Mouse (Mus musculus) heart, adult 2 months (tissue): ENCODE data around the gene Fgfr1op. TPM values are rescaled to one million over a fixed set of nuclear protein-coding genes. Genes with fewer than 3 reads are reported as not detected.

Experiments used
- DNase-seq, 2 experiments: peaks; one replicate each; pipeline ENCODE4 v3.0.0; 2021
- H3K27ac ChIP-seq: fragments of 200-600 bp; 2 replicates; pipeline ENCODE4 v1.8.1; 2022
- H3K27me3 ChIP-seq: fragments of 200-500 bp; 2 replicates; pipeline ENCODE4 v1.6.1; 2012; ENCODE audit warnings: mild to moderate bottlenecking, low read length, inconsistent platforms, mixed read lengths; ENCODE audit not compliant: control insufficient read depth, insufficient read depth
- H3K36me3 ChIP-seq: fragments of 200-500 bp; 2 replicates; pipeline ENCODE4 v1.6.1; 2012; ENCODE audit warnings: low read length, inconsistent platforms; ENCODE audit not compliant: control insufficient read depth, insufficient read depth
- H3K4me1 ChIP-seq: fragments of 200-500 bp; 2 replicates; pipeline ENCODE4 v1.6.1; 2011; ENCODE audit warnings: low read length; ENCODE audit not compliant: control insufficient read depth, insufficient read depth
- H3K4me3 ChIP-seq: fragments of 200-600 bp; 2 replicates; pipeline ENCODE4 v1.8.1; 2022
- H3K79me2 ChIP-seq: fragments of 200-500 bp; replicated peaks from 2 replicates; pipeline ENCODE4 v1.6.1; 2012; ENCODE audit warnings: mild to moderate bottlenecking, inconsistent platforms, low read length, moderate library complexity, mixed read lengths; ENCODE audit not compliant: control insufficient read depth, insufficient read depth
- H3K9ac ChIP-seq: fragments of 200-500 bp; 2 replicates; pipeline ENCODE4 v1.6.1; 2012; ENCODE audit warnings: low read depth, mild to moderate bottlenecking, control low read depth, inconsistent platforms, low read length, mixed read lengths
- CTCF ChIP-seq: fragments of 200-600 bp; IDR thresholded peaks from 2 replicates; pipeline ENCODE4 v1.8.1; 2022; ENCODE audit warnings: antibody characterized with exemption, mild to moderate bottlenecking, moderate library complexity
- EP300 ChIP-seq: fragments of 200-500 bp; IDR thresholded peaks from 2 replicates; pipeline ENCODE4 v1.6.1; 2011; ENCODE audit warnings: low read depth, low read length, control low read depth; ENCODE audit not compliant: insufficient read depth
- POLR2A ChIP-seq: fragments of 200-500 bp; IDR thresholded peaks from 2 replicates; pipeline ENCODE4 v1.6.1; 2011; ENCODE audit warnings: mild to moderate bottlenecking, low read depth, low read length, control low read depth; ENCODE audit not compliant: insufficient read depth
- WGBS: fragments of 180-500 bp; shearing (Covaris S2); methylation state at CpG from one replicate; pipeline ENCODE4 v1.1.7; 2018; 5-methylcytosine and 5-hydroxymethylcytosine counted together
- intact Hi-C: fragments of 180-260 bp; cut with DNase I; formaldehyde crosslinking; loops from one replicate; pipeline ENCODE4 v1.15.1; 2025
- polyA plus RNA-seq: library from polyadenylated mRNA; depleted of rRNA; stranded (reverse); fragments of >200 nt; gene quantifications from 2 replicates; pipeline ENCODE4 v1.2.3, GENCODE M21; 2012; rRNA removed
- total RNA-seq, 2 experiments: library from RNA; stranded (reverse); gene quantifications; 2 replicates each; pipeline ENCODE4 v1.2.3; 2021

The Fgfr1op gene
- total and polyA plus RNA-seq, 3 experiments, result 3.0 to 15.8 (median 15.7) TPM

DNA sequence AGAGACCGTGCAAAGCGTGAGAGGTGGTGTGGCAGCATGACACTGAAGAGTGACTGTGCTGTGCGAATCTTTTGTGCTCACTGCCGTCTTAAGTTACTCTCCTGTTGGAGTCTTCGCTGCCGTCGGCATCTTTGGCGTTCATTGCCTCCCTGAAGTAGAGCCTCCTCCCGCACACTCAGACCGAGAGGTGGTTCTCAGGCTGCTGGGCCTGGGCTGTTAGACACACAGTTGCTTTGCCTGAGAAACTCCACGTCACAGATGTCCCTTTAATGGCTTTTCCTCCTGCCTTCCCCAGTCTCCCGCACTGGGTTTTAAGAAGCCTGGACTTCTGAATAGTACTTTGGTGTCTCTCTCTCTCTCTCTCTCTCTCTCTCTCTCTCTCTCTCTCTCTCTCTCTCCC lies 76.3 kb downstream of the Fgfr1op start:
- TF ChIP-seq CTCF (no peak), POLR2A (no peak), EP300 (no peak)
- Histone ChIP-seq H3K27ac (no peak overlapping the region), H3K36me3 (no peaks in the 10 kb centered on the region), H3K79me2 (no peaks in the 10 kb centered on the region), H3K4me1 (no peaks in the 10 kb centered on the region), H3K4me3 (no peak overlapping the region), H3K9ac (no peak overlapping the region), H3K27me3 (no peaks in the 10 kb centered on the region)
- intact Hi-C loops, result no loop called here
- 79% methylated on average over 12 of the region's 12 CpGs for WGBS
- DNase-seq, result no peak

DNA sequence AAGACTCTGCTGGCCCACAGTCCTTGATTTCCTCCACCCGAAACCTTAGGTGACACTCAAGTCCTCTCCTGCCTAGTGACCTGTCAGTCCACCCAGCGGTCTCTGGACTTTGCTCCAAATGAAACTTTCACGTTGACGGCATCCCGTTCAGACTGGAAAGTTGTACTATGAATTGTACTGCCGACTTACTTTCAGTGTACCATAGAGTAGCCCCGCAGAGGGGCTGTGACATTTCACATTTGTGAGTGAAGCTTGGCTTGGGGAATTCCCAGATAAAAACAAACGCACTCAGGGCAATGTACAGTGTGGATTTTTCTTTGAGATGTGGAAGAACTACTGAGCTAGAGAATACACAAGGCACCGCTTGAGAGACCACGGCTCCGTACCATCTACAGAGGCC lies 76.9 kb downstream of the Fgfr1op start:
- Histone ChIP-seq H3K27ac (no peak overlapping the region), H3K4me3 (no peak overlapping the region), H3K27me3 (no peaks in the 10 kb centered on the region), H3K36me3 (no peaks in the 10 kb centered on the region), H3K79me2 (no peaks in the 10 kb centered on the region), H3K9ac (no peak overlapping the region), H3K4me1 (no peaks in the 10 kb centered on the region)
- DNase-seq, result no peak
- intact Hi-C loops, result no loop called here
- TF ChIP-seq POLR2A, result no peak
- TF ChIP-seq EP300, result no peak
- no peak for TF ChIP-seq CTCF
- WGBS, result 80% methylated on average over 11 of the region's 11 CpGs

DNA sequence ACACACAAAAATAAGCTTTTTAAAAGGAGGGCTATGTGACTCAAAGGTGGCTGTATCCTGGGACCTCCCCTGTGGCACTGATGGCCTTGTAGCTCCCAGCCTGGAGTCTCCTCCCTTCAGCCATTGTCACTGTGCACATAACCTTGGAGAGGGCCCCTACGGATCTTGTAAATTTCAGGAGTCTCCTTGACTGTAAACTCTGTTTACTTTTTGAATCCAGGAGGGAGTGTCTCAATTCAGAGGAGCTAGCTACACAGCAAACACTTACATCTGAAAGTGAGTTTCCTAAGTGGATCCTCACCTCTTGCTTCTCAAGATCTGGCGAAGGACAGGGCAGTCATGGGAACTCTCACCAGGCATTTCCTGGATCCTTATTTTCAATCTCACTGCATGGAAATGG lies 78.8 kb downstream of the Fgfr1op start:
- no peak overlapping the region for H3K27ac ChIP-seq
- H3K36me3 ChIP-seq, result no peaks in the 10 kb centered on the region
- WGBS, result 65% methylated on average over 2 of the region's 2 CpGs

DNA sequence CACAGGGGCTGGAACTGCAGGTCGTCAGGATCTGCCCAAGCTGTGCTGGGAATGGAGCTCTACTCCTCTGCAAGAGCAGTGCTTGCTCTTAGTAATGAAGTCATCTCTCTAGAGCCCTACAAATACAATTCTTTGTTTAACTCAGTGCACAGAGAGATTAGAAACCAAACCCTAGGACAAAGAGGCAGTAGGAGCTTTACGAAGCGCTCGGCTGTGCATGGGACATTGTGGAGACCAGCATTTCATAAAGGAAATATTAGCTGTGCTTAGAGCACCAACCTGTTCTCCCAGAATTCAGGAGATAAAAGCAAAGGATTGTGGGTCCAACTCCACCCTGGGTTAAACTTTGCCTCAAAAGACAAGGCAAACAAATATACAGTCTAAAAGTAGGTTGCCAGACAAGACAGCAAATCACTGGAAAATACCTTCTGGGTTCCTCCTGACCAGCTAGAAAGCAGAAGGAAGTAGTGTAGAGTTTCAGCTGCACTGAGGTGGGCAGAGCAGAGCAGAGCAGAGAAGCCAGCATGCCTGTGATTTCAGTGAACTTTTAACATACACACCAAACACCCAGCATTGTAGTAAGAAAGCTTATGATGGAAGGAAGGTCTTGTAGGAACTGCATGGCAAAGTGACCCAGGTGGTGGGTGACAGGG lies 80.9 kb downstream of the Fgfr1op start:
- Histone ChIP-seq H3K79me2 (no peaks in the 10 kb centered on the region), H3K27ac (no peak overlapping the region), H3K27me3 (no peaks in the 10 kb centered on the region), H3K9ac (no peak overlapping the region), H3K36me3 (no peaks in the 10 kb centered on the region), H3K4me3 (no peak overlapping the region), H3K4me1 (no peaks in the 10 kb centered on the region)
- no peak for TF ChIP-seq EP300
- no peak for TF ChIP-seq POLR2A
- TF ChIP-seq CTCF, result no peak
- WGBS, result 67% methylated on average over 4 of the region's 4 CpGs
- DNase-seq, result no peak
- intact Hi-C loops, result no loop called here

More for the DNA sequence above, 78.8 kb downstream of the Fgfr1op start:
- intact Hi-C loops, result no loop called here
- TF ChIP-seq EP300 (no peak), CTCF (no peak), POLR2A (no peak)
- Histone ChIP-seq H3K27me3 (no peaks in the 10 kb centered on the region), H3K9ac (no peak overlapping the region), H3K4me3 (no peak overlapping the region), H3K4me1 (no peaks in the 10 kb centered on the region), H3K79me2 (no peaks in the 10 kb centered on the region)
- DNase-seq, result no peak

Other genes with a start within 250 kb of the Fgfr1op start
- gene Tagap, start 239.5 kb upstream of the Fgfr1op start, total RNA-seq, result 1 to 10 TPM; 2.9 to 3.0 TPM
- 0.94 and 1.3 TPM in 2 replicates for gene Tagap, start 239.5 kb upstream of the Fgfr1op start, polyA plus RNA-seq
- gene Rsph3a, start 219.9 kb upstream of the Fgfr1op start, total RNA-seq, result 10 to 100 TPM; 26.6 to 38.7 TPM
- gene Rsph3a, start 219.9 kb upstream of the Fgfr1op start, polyA plus RNA-seq, result 33.5 and 58.5 TPM in 2 replicates
- not detected for gene Gm49673, start 17.7 kb upstream of the Fgfr1op start, total RNA-seq
- 0.20 TPM in 1 of 2 replicates, not detected in the other for gene Gm49673, start 17.7 kb upstream of the Fgfr1op start, polyA plus RNA-seq
- 10 to 100 TPM; 22.1 to 28.9 TPM for gene Rnaset2a, start 17.4 kb upstream of the Fgfr1op start, total RNA-seq
- 44.9 and 46.0 TPM in 2 replicates for gene Rnaset2a, start 17.4 kb upstream of the Fgfr1op start, polyA plus RNA-seq
- not detected for gene Ccr6, start 70.5 kb downstream of the Fgfr1op start, total RNA-seq
- gene Ccr6, start 70.5 kb downstream of the Fgfr1op start, polyA plus RNA-seq, result 0.56 and 0.62 TPM in 2 replicates
- 100 to 1,000 TPM; 699 to 921 TPM for gene Mpc1, start 117.4 kb downstream of the Fgfr1op start, total RNA-seq
- gene Mpc1, start 117.4 kb downstream of the Fgfr1op start, polyA plus RNA-seq, result 643 and 921 TPM in 2 replicates
- 10 to 100 TPM; 13.3 to 17.6 TPM for gene Sft2d1, start 145.6 kb downstream of the Fgfr1op start, total RNA-seq
- gene Sft2d1, start 145.6 kb downstream of the Fgfr1op start, polyA plus RNA-seq, result 32.2 and 34.2 TPM in 2 replicates
- gene Prr18, start 172.0 kb downstream of the Fgfr1op start, total RNA-seq, result under 1 TPM; 0.07 to 0.13 TPM
- 0.18 and 0.23 TPM in 2 replicates for gene Prr18, start 172.0 kb downstream of the Fgfr1op start, polyA plus RNA-seq
- gene T2, start 190.5 kb downstream of the Fgfr1op start, total RNA-seq, result under 1 TPM; 0.36 to 0.47 TPM
- gene T2, start 190.5 kb downstream of the Fgfr1op start, polyA plus RNA-seq, result 1.1 and 1.4 TPM in 2 replicates